Mouse (Mus musculus) hindbrain, embryonic 13.5 days (tissue): Measurements from ENCODE around the gene Ctnnd2. TPM values are rescaled to one million over a fixed set of nuclear protein-coding genes. Genes with fewer than 3 reads are reported as not detected.
A peak's percentile ranks its signal among the peaks of the same experiment; 100 is the strongest.

Experiments used
- ATAC-seq: fragments of 200-750 bp; cut with Nextera tagmentation; 2 replicates; pipeline ENCODE4 v1.8.0; 2017; ENCODE audit warnings: moderate TSS enrichment; ENCODE audit not compliant: low FRiP score
- H3K27ac ChIP-seq: fragments of 300-500 bp; sonication (generic); 2 replicates; pipeline ENCODE4 v1.5.1; 2015; ENCODE audit warnings: inconsistent platforms, mild to moderate bottlenecking, moderate library complexity
- H3K27me3 ChIP-seq: fragments of 300-500 bp; sonication (generic); 2 replicates; pipeline ENCODE4 v1.6.1; 2015; ENCODE audit warnings: mild to moderate bottlenecking, inconsistent platforms
- H3K36me3 ChIP-seq: fragments of 300-500 bp; sonication (generic); 2 replicates; pipeline ENCODE4 v1.6.1; 2015; ENCODE audit warnings: mild to moderate bottlenecking, inconsistent platforms
- H3K4me1 ChIP-seq: fragments of 300-500 bp; sonication (generic); replicated peaks from 2 replicates; pipeline ENCODE4 v1.6.1; 2015; ENCODE audit warnings: inconsistent platforms
- H3K4me2 ChIP-seq: fragments of 300-500 bp; sonication (generic); 2 replicates; pipeline ENCODE4 v1.6.1; 2015; ENCODE audit warnings: inconsistent platforms, mild to moderate bottlenecking, moderate library complexity
- H3K4me3 ChIP-seq: fragments of 300-500 bp; sonication (generic); 2 replicates; pipeline ENCODE4 v1.5.1; 2015; ENCODE audit warnings: mild to moderate bottlenecking, inconsistent platforms
- H3K9ac ChIP-seq: fragments of 300-500 bp; sonication (generic); 2 replicates; pipeline ENCODE4 v1.6.1; 2015; ENCODE audit warnings: mild to moderate bottlenecking, inconsistent platforms
- H3K9me3 ChIP-seq: fragments of 300-500 bp; sonication (generic); 2 replicates; pipeline ENCODE4 v1.6.1; 2016; ENCODE audit warnings: inconsistent platforms
- WGBS: fragments of 180-500 bp; shearing (Covaris S2); methylation state at CpG from one replicate; pipeline ENCODE4 v1.1.7; 2015; 5-methylcytosine and 5-hydroxymethylcytosine counted together
- polyA plus RNA-seq: library from polyadenylated mRNA; unstranded; fragments of >200 nt; fragmentation: Nextera tagmentation; extraction: Ambion mirVana; gene quantifications from 2 replicates; pipeline ENCODE4 v1.2.1, GENCODE M21; 2015

Gene Ctnnd2
- polyA plus RNA-seq, 1 experiment from 2014 or later = 59.6 TPM

GRCm38 (mm10) chr15:30640651-30641050 lies 468.3 kb downstream of the Ctnnd2 start:
- Histone ChIP-seq H3K27ac (no peak overlapping the region), H3K36me3 (peaks cover 4% of the 10 kb centered on the region; the same call in 1 of the 2 replicates), H3K9ac (no peak overlapping the region), H3K27me3 (peaks cover 7% of the 10 kb centered on the region; the same call in 1 of the 2 replicates), H3K4me3 (no peak overlapping the region), H3K9me3 (no peaks in the 10 kb centered on the region; the same call in 1 of the 2 replicates), H3K4me1 (no peaks in the 10 kb centered on the region), H3K4me2 (no peak overlapping the region)
- 91% methylated on average over 5 of the region's 5 CpGs for WGBS
- ATAC-seq = no peak

GRCm38 (mm10) chr15:30645688-30646087 lies 473.3 kb downstream of the Ctnnd2 start:
- peaks cover 4% of the 10 kb centered on the region; the same call in 1 of the 2 replicates for H3K36me3 ChIP-seq
- ATAC-seq = no peak
- H3K4me1 ChIP-seq = peaks cover 13% of the 10 kb centered on the region
- H3K9me3 ChIP-seq = no peaks in the 10 kb centered on the region; the same call in 1 of the 2 replicates
- WGBS = 14% methylated on average over 1 of the region's 1 CpGs
- no peak overlapping the region for H3K4me2 ChIP-seq
- H3K9ac ChIP-seq = no peak overlapping the region
- H3K27ac ChIP-seq = no peak overlapping the region
- H3K27me3 ChIP-seq = peaks cover 25% of the 10 kb centered on the region
- H3K4me3 ChIP-seq = no peak overlapping the region

DNA sequence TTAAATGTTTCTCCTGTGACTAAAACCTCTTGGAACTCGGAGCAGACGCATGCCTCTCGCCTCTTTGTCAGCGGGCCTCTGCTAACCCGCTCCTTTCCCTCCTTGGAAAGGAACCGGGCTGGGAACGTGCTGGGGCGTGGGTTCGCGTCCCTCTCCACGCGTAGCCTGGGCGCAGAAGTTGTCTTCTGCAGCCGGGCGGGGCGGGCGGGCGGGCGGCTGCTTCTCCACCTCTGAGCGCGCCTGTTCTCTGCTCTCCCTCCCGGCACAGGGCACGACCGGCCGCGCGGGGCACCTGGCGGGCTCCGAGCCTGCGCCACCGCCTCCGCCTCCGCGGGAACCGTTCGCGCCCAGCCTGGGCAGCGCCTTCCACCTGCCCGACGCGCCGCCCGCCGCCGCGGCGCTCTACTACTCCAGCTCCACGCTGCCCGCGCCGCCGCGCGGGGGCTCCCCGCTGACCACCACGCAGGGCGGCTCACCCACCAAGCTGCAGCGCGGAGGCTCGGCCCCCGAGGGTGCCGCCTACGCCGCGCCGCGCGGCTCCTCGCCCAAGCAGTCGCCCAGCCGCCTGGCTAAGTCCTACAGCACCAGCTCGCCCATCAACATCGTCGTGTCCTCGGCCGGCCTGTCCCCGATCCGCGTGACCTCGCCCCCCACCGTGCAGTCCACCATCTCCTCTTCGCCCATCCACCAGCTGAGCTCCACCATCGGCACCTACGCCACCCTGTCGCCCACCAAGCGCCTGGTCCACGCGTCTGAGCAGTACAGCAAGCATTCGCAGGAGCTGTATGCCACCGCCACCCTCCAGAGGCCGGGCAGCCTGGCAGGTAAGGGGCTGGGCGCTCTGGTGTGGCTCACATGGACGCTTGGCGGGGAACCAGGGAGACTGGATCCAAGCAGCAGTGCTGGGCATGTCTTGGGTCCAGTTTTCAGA lies 474.4 kb downstream of the Ctnnd2 start:
- peak overlapping the region; percentile 95 for H3K4me2 ChIP-seq
- H3K9me3 ChIP-seq = no peaks in the 10 kb centered on the region; the same call in 1 of the 2 replicates
- H3K4me1 ChIP-seq = peaks cover 13% of the 10 kb centered on the region
- peaks cover 25% of the 10 kb centered on the region for H3K27me3 ChIP-seq
- H3K4me3 ChIP-seq = peak overlapping the region; percentile 56
- H3K36me3 ChIP-seq = peaks cover 4% of the 10 kb centered on the region; the same call in 1 of the 2 replicates
- peak; percentile 70 for ATAC-seq
- 2% methylated on average over 83 of the region's 94 CpGs for whole genome bisulfite sequencing
- peak overlapping the region; percentile 79 for H3K9ac ChIP-seq
- peak overlapping the region; percentile 48 for H3K27ac ChIP-seq

DNA sequence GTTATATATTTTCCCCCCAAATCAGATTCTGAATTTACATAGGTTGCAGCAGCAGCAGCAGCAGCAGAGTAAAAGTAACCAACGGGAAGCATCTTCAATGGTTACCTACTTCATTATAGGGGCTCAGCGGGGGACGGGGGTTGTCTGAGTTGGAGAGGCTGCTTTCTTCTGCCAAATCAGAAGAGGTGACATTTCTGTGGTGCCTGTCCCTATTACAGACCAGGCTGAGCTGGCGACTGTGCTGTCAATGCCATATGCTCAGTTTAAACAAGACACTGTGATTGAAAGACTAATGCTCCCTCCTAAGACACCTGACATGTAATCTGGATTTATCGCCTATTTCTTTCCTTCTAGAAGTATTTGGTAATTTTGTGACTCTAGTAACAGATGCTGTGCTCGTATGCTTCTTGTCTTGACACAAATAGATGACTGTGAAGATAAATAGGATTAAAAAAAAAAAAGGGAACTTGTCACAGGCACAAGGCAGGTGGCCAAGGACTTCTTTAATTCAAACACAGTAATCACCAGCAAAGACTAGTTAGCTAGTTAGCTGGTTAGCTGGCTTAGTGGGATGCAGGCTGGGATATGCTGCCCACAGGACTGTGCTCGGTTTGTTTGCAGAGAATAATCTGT lies 475.4 kb downstream of the Ctnnd2 start:
- H3K4me2 ChIP-seq = no peak overlapping the region
- H3K9ac ChIP-seq = no peak overlapping the region
- H3K9me3 ChIP-seq = no peaks in the 10 kb centered on the region; the same call in 1 of the 2 replicates
- no peak overlapping the region for H3K27ac ChIP-seq
- peaks cover 13% of the 10 kb centered on the region for H3K4me1 ChIP-seq
- WGBS = 40% methylated on average over 7 of the region's 7 CpGs
- H3K36me3 ChIP-seq = peaks cover 4% of the 10 kb centered on the region; the same call in 1 of the 2 replicates
- ATAC-seq = no peak
- H3K4me3 ChIP-seq = 0 out of 2 replicates have a peak overlapping the region, but pooled peaks have one; percentile 56
- H3K27me3 ChIP-seq = peaks cover 25% of the 10 kb centered on the region

GRCm38 (mm10) chr15:30649964-30650363 lies 477.6 kb downstream of the Ctnnd2 start:
- 52% methylated on average over 6 of the region's 6 CpGs for WGBS
- no peak for ATAC-seq
- H3K27ac ChIP-seq = no peak overlapping the region

DNA sequence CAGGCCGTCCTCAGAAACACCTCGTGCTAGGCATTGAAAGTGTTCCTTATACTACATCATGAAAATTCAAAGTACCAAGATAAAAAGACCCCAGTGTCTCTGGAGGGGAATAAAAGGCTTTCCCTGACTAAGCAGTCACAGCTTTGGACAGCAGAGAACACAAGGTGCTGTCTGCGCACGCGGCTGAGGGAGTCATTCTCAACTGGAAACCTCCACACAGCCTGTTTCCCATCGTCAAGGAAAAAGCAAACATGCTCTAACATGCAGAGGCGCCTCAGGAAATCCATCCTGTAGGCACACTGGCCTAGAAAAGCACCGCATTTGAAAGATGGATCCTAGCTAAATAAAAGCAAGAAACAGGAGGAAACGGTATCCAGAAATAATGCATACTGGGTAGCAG lies 483.0 kb downstream of the Ctnnd2 start:
- Histone ChIP-seq H3K4me2 (no peak overlapping the region), H3K36me3 (no peaks in the 10 kb centered on the region), H3K4me3 (no peak overlapping the region), H3K4me1 (peaks cover 4% of the 10 kb centered on the region), H3K27me3 (no peaks in the 10 kb centered on the region), H3K27ac (no peak overlapping the region; the same call in 1 of the 2 replicates), H3K9ac (no peak overlapping the region), H3K9me3 (no peaks in the 10 kb centered on the region)
- 79% methylated on average over 9 of the region's 9 CpGs for WGBS
- ATAC-seq = no peak

More at GRCm38 (mm10) chr15:30649964-30650363, 477.6 kb downstream of the Ctnnd2 start:
- Histone ChIP-seq H3K4me3 (no peak overlapping the region), H3K9ac (no peak overlapping the region), H3K9me3 (no peaks in the 10 kb centered on the region), H3K36me3 (no peaks in the 10 kb centered on the region), H3K27me3 (peaks cover 22% of the 10 kb centered on the region), H3K4me2 (no peak overlapping the region), H3K4me1 (peaks cover 13% of the 10 kb centered on the region)

DNA sequence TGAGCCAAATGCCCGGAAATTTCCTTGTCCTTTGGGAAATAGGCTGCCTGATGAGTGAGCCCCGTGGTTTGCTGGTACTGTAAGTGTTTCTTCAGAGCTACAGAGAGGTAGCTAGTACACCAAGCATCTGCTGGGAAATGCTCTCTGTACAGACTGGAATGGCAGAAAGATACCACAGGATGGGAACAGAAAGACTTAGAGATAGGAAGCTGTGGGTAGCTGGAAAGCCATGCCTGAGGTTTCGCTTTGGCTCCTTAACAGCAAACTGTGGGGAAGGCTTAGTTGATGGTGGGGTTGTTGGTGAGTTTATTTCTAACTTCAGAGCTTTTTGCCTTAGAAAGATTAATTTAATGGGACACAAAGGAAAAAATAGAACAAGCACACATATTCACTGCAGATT lies 485.2 kb downstream of the Ctnnd2 start:
- 62% methylated on average over 3 of the region's 3 CpGs for WGBS
- H3K27me3 ChIP-seq = no peaks in the 10 kb centered on the region
- no peaks in the 10 kb centered on the region for H3K9me3 ChIP-seq
- H3K4me2 ChIP-seq = no peak overlapping the region
- no peaks in the 10 kb centered on the region for H3K36me3 ChIP-seq
- H3K4me1 ChIP-seq = peaks cover 4% of the 10 kb centered on the region
- H3K9ac ChIP-seq = no peak overlapping the region
- H3K4me3 ChIP-seq = no peak overlapping the region
- 0 out of 2 replicates have a peak overlapping the region, but pooled peaks have one; percentile 12 for H3K27ac ChIP-seq
- no peak for ATAC-seq

- Histone ChIP-seq H3K36me3 (no peaks in the 10 kb centered on the region), H3K9ac (no peak overlapping the region), H3K4me1 (peaks cover 4% of the 10 kb centered on the region; the same call in 1 of the 2 replicates), H3K27ac (no peak overlapping the region), H3K27me3 (no peaks in the 10 kb centered on the region), H3K4me2 (no peak overlapping the region), H3K4me3 (no peak overlapping the region), H3K9me3 (no peaks in the 10 kb centered on the region)
- ATAC-seq = no peak
- WGBS = 87% methylated on average over 8 of the region's 8 CpGs
Observed at GRCm38 (mm10) chr15:30660539-30661149, 488.3 kb downstream of the Ctnnd2 start.

DNA sequence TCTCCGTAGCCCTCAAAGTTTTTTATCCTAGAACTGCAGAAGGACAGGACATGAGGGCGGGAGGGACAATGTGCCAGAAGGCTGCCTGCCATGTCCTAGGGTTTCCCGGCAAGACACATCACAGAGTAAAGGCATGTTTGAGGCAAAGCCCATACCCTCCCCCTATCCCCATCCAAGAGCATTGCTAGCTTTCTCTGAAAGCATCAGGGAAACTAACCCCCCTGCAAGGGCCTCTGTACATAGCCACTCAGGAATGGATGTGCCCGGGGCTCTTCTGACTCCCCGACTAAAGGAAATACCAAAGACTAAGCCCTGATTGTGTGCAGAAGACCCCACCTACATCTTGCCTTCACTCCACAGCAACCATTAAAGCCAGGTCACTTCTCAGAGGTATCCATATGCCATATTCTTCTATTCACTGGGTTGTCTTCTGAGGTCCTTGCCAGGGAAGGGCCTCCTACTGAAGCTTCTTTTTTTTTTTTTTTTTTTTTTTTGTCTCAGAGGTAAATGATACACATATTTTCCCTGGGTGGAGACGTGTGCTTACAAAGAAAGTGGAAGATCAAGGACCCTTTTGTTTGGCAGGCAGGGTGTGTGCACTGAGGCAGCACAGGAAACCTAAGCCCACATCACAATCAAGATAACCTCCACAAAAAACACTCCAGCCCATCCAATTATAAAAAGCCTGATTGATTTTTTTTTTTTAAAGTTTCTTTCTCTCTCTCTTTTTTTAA lies 489.5 kb downstream of the Ctnnd2 start:
- Histone ChIP-seq H3K4me1 (peaks cover 4% of the 10 kb centered on the region; the same call in 1 of the 2 replicates), H3K27me3 (no peaks in the 10 kb centered on the region), H3K9me3 (no peaks in the 10 kb centered on the region), H3K4me3 (no peak overlapping the region), H3K9ac (no peak overlapping the region), H3K36me3 (no peaks in the 10 kb centered on the region), H3K27ac (no peak overlapping the region), H3K4me2 (no peak overlapping the region)
- ATAC-seq = peak; percentile 39; the same call in 1 of the 2 replicates
- 53% methylated on average over 6 of the region's 6 CpGs for WGBS

GRCm38 (mm10) chr15:30667819-30668587 lies 495.6 kb downstream of the Ctnnd2 start:
- WGBS = 65% methylated on average over 7 of the region's 7 CpGs
- peaks cover 14% of the 10 kb centered on the region for H3K4me1 ChIP-seq
- no peak overlapping the region for H3K4me2 ChIP-seq
- H3K27ac ChIP-seq = peak overlapping the region; percentile 67
- H3K4me3 ChIP-seq = no peak overlapping the region
- ATAC-seq = no peak
- no peaks in the 10 kb centered on the region for H3K27me3 ChIP-seq
- no peak overlapping the region for H3K9ac ChIP-seq
- no peaks in the 10 kb centered on the region for H3K9me3 ChIP-seq
- H3K36me3 ChIP-seq = no peaks in the 10 kb centered on the region

DNA sequence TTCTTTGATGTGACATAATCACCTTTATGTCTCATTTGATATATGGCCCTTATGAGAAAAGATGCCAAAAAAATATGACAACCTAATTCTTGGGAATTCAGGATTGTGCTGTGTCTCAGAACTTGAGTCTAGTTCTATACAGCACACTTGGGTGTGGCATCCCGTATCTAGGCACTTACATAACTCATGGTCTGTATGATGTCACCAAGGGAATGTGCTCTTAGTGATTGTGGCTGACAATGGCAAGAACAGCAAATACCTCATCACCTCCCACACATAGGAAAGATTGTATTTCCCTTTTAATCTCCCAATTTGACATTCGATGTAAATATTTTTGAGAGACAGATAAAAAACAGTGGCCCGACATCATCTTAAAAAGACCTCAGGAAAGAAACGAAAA lies 509.5 kb downstream of the Ctnnd2 start:
- Histone ChIP-seq H3K4me3 (no peak overlapping the region), H3K4me2 (no peak overlapping the region), H3K9ac (no peak overlapping the region), H3K27ac (no peak overlapping the region), H3K36me3 (0 out of 2 replicates have a peak, but pooled peaks cover 5% of the 10 kb centered on the region), H3K4me1 (no peaks in the 10 kb centered on the region), H3K9me3 (no peaks in the 10 kb centered on the region), H3K27me3 (no peaks in the 10 kb centered on the region)
- no peak for ATAC-seq
- 93% methylated on average over 4 of the region's 4 CpGs for WGBS
